Mouse (Mus musculus) T-helper 17 cell (primary cell): ENCODE measurements around the gene Sla2.
"Not testable (repeated sequence)": the region's sequence is repeated elsewhere in the genome, so short reads cannot be mapped to it uniquely, and the experiment has no call there.

Source experiments
- in situ Hi-C, 2 experiments: fragments of 300-600 bp; cut with MboI, MseI; formaldehyde crosslinking; loops; 1 replicate in 1 of 2; 2 replicates in 1 of 2; pipeline ENCODE4 v1.15.1; 2025; ENCODE audit warnings: high pct_unique_total_duplicates in 2 of 2

Sla2 gene

DNA sequence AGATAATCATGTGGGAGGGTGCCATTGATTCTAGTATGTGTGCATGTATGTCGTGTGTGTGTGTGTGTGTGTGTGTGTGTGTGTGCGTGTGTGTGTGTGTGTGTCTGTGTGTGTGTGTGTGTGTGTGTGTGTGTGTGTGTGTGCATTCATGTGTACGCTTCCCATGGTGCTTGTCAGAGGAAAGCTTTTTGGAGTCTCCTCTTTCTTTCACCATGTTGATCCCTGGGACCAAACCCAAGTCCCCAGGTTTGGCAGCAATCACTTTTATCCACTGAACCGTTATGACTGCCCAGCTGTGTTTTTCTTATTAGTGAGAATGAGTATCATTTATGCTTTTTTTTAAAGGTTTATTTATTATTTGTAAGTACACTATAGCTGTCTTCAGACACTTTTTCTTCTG lies 15.4 kb upstream of the Sla2 start:
- in situ Hi-C loops: not testable (repeated sequence)

DNA sequence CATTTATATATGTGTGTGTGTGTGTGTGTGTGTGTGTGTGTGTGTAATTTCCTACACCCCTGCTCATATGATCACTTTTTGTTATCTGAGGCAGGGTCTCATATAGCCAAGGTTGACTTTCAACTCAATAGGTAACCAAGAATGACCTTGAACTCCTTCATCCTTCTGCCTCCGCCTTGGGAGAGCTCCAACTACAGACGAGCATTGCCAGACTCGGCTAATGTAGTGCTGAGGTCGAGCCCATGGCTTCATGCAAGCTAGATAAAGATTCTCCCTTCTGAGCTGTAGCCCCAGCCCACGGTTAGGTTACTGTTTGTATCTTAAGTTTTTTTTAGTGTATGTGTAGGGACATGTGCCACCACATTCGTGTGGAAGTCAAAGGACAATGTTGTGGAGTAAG lies 14.9 kb upstream of the Sla2 start:
- in situ Hi-C loops: no loop called here

DNA sequence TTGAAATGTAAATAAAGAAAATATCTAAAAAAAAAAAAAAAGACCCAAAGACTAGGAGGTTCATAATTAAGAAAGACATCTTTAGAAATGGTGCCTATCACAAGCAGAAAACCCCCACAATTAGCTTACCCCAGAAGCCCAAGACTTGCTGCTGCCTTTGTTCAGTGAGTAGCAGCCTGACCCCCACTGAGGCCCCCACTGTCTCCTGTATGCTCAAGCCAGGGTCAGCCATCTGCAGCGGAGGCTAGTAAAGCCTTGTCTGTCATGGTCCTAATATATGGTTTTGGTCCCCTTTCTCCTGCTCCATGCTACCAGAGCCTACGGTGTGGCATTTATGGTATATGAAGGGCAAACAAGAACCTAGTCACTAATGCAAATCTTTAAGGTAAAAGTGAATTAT lies 14.4 kb upstream of the Sla2 start:
- in situ Hi-C loops: no loop called here

DNA sequence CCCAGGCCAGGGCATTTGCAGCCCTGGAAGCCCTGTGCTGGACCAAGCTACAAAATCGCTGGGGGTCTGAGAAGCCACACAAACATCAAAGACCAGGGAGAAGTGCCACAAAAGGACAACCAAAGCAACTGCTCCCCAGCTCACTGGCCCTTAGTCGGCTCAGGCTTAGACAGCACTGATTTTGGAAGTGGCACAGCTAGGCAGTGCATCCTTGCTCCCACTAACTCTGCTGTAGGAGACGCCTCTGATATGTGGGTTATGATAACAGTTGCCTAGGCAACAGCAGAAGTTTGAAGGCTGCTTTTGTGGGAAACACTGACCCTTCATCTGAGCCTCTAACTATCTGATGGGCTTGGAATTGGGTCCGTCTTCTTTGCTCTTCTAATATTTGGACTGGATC lies 12.2 kb upstream of the Sla2 start:
- in situ Hi-C loops: no loop called here

DNA sequence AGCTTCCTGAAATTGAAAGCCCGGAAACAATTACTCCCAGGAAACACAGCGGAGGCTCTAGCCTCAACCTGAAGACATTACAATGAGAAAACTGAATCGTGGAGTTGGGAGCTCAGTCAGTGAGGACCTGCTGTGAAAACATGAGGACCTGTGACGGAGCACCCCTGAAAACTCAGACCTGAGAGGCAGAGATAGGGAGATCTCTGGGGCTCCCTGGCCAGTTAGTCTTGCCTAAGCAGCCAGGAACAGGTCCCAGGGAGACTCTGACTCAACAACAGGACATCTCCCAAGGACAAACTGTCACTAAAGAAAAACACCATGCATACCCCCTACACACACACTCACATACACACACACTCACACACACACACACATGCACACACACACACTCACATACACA lies 11.4 kb upstream of the Sla2 start:
- in situ Hi-C loops: no loop called here

DNA sequence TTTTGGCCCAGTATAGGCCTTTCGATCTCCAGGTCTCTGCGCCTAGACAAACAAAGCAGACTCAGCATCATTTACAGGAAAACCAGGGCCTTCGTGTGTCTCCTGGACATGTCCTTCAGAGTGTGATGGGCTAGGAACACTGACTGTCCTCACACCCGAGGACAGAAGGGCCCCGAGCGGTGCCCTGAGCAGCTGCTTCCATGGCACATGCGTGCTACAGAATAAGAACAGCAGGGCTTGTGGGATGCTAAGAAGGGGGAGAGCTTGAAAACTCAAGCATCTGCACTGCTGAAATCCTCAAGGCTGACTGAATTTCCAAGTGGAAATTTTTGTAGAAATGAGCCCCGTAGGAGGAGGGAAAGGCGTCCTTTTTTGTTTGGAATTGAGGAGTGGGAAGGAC lies 10.0 kb upstream of the Sla2 start:
- in situ Hi-C loops: no loop called here

DNA sequence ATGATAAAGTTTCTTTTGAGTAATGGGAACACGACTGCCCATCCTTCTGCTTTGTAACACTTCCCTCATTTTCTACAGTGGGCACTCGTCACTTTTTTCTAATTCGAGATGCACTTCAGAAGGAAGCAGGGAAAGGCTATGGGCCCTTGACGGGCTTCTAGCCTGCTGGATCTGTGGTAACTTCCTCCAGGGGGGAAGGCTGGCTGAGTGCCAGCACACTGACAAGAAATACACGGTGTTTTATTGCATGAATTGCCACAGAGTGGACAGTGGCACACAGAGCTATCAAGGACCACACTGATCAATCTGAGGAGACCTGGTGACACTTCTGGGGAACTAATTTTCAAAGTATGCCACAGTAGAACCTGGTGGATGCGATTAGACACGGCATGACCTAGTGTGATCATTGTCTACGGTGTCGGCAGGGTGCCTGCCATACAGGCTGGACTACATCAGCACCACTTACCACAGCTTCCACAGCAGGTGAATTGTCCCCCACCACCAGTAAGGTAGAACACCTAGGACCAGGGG lies 9.5 kb upstream of the Sla2 start:
- in situ Hi-C loops: no loop called here

DNA sequence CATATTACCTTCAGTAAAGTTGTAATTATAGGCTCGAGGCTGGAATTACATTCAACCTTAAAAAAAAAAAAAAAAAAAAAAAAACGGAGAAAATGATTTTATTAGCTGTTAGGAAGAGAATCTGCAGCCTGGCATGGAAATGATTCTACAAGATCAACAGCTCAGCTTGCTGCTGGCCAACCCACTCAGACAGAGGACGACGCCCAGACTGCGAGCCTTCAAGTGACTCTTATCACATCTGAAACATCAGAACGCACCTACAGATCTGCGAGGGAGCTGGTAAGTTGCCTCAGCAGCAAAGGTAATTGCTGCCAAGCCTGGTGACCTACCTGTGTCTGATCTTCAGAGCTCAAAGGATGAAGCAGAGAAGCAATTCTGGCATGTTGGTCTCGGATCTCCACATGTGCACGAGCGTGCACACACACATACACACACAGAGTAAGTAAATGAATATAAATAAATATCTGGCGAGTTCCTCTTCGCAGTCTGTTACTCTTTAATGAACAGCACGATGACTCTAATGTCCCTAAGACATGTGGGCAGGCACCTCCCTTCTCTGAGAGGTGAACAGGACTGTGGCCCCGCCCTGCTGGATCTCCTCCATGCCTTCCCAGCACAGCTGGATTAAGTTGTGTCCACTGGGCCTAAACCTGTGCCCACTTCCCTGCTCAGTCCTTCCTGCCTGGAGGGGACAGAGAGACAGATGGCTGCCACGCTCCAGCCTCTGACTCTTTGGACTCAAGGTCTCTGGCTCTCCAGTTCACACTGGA lies 7.7 kb upstream of the Sla2 start:
- in situ Hi-C loops: no loop called here

DNA sequence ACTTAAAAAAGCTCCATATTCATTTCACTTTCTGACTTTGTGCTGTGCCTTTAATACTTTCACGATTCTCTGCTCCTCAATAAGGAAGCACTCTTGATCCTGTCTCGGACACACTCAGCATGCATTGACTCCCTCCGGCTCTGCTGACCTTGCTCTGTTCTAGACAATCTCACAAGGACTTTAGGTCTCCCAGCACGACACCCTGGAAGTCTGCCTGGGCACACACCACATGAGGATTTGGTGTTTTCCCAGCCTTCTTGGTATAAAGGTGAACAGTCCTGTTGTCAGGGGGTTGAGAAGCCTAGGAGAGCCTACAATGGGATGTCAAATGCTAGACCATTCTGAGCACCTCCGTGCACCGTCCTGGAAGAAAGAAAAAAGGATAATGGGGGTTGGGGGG lies 5.8 kb upstream of the Sla2 start:
- in situ Hi-C loops: no loop called here

DNA sequence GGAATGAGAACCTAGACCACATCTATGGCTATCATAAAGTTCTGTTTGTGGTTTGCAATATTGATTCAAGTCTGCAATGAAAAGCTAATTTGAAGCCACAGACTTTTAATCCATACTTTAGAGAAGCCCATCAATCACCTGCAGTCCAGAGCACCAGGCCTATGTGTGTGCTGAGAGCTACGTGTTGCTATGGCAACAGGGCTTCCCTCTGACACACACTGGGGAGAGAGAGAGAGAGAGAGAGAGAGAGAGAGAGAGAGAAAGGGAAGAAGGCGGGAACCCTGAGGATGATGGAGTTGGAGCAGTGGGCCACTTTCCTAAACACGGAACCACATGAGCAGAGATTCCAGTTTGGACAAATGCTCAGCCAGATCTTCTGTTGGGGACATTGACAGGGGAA lies 5.2 kb upstream of the Sla2 start:
- in situ Hi-C loops: no loop called here

DNA sequence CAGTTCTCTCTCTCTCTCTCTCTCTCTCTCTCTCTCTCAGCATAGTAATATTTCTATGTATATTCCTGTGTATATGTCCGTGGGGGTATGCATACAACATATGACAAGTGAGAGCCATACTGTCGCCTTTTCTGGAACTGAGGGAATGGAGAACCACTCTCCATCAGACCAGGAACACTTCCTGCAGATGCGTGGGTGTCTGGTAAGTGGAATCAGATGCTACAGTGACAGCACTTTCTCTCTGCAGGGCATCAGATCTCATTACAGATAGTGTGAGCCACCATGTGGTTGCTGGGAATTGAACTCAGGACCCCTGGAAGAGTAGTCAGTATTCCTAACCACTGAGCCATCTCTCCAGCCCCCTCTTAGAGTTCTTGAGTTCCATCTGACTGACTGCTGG lies 1.5 kb upstream of the Sla2 start:
- in situ Hi-C loops: no loop called here

DNA sequence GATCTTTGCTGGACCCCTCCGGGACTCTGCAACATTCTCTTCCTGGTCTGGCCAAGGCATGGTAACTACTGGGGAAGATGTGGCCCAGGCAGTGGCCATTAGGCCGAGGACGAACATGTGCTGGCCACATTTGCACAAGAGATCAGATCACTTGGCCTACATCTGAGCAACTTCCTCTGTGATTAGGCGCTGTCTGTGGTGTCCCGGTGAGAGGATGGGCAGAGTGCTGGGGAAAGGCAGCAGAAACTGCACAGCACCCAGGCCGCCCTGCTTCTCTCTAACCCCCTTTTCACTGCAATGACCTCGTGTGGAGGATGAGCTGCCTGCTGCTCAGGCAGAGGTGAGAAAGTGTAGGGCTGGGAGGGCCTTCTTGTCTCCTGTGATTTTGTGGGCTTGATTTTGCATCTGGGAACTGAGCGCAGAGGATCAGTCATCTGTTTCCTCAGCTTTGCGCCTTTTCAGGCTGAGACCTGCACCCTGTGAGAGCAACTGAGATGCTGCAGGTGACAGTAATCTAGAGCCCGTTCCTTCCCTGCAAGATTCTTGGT lies 834 bp downstream of the Sla2 start:
- in situ Hi-C loops: no loop called here

DNA sequence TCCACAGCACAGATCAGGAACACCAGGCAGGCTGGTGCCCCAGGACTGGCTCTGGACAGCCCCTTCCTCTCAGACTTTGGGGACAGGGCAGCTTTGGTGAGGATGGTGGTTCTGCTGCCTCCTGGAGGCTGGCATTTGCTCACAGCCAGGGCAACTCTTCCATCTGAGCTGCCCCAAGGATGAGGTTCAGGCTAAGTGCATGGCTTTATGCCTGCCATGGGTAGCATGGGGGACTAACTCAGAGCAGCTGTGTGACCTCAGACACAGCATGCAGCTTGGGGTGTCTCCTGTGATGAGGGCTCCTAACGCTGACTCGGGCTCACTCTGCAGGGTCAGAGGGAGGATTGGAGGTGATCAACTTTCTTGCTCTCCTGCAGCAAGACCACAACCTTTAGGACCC lies 1.3 kb downstream of the Sla2 start:
- in situ Hi-C loops: not testable (repeated sequence)

DNA sequence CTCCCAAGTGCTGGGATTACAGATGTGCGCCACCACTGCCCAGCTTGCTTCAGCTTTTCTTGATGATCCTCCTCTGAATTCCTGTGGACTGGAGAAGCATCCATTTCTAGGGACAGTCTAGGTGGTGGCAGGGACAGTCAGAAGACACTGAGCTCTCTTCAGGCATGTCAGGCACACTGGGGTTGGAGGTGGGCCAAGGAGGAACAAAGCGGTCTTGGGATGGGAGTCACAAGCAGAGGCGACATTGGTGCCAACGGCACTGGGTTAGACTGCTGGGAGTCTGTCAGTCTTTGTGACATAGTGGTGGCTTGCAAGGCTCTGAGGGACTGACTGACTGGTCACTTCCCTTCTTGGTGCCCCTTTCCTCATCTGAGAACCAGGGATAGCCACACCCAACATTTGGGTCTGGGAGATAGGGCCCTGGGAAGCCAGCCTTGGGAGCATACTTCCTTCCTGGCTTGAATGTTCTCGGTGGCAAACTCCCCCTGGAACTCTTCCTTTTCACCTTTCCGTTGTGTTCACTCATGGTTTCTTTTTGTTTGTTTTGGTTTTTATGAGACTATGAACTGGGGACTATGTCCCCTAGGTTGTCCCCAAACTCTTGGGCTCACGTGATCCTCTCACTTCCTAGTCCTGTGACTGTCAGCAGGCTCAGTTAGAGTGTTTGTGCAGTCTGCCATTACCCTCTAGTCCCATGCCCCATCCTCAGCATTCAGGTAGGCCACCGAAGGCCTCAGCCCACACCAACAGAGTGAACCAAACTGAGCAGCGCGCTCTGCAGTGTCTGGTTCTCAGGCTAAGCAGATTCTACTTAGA lies 2.4 kb downstream of the Sla2 start:
- in situ Hi-C loops: no loop called here

DNA sequence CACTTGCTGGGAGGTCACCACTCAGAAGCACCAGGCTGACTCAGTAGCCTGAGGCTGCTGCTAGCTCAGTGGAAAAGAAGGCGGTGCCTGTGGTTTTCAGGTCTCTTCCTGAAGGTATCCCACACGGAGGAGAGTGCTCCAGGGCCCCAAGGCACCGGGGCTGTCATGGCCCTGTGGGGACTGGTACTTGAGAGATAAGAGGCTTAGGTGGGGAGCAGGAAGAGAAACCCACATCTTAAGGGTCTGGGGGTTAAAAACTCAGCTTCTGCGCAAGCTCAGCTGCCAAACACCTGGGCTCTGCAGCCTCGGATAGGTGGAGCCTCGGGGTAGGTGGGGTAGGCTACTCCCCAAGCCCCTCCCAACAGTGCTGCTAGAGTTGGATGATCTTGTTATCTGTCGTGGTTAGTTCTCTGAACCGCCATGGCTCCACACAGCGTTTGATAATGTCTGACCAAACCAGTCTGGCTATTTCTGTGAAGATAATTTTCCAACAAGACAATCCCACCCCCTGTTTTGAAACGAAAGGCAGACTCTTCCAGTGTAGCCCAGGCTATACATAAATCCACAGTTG lies 4.5 kb downstream of the Sla2 start:
- in situ Hi-C loops: no loop called here

DNA sequence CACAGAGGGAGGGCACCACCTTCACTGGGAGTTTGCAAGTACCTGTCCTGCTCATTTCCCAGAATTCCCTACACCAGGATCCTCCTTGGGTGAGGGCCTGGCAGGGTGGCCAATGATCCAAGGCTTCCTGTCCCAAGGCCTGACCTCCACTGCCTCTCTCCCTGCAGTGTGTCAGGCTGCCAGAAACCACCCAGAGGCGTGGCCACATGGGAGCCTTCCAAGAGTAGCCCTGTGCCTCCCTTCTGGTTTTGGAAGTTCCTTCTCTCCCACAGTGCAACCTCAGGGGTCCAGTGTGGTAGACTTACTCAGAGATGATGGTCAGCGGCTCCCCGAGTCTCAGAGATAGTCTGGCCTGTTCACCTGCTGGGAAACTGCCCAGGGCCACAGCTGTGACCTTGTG lies 7.5 kb downstream of the Sla2 start:
- in situ Hi-C loops: no loop called here

DNA sequence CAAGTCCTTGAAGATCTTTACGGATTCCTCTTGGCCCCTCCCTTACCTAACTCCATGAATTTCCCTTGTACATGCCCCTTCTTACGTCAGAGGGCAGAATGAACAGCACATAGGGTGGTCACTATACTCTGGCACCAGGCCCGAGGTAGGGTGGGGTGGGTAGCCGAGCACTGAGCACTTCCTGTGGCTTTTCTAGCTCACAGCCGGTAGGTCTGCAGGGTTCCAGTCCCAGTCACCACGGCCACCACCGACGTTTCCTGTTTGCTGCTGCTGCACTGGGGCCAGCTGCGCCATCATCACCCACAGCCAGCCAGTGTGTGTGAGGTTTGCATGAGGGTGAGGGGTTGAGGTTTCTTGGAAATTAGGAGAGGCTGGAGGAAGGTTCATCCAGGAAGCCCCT lies 9.3 kb downstream of the Sla2 start:
- in situ Hi-C loops: no loop called here

DNA sequence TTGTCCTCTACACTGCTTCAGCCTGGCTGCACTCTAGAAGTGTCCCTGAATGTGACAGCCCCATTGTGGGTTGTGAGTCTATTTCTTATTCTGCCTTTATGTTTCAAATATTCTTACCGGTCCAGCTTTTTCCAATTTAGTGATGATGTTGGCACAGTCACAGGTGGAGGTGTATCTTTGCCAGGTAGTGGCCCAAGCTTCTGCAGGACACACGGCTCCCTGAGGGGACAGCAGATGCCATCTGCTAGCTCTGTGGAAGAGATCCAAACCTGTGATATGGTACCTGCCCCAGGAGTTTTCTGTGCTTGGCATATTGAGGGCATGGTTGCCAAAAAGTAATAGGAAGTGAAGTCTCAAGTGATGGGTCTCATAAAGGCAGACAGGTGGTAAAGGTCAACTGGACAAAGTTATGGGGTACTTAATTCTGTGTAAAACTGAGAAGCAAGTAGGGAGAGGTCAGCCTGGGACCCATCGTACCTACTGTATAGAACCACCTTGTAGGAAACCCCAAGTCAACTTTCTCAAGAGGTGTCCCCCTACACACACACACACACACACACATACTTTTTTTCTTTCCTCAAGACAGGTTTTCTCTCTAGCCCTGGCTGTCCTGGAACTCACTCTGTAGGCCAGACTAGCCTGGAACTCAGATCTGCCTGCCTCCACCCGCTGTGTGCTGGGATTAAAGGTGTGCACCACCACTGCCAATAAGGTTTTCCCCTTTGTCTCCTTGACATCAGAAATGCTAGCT lies 12.1 kb downstream of the Sla2 start:
- in situ Hi-C loops: no loop called here

DNA sequence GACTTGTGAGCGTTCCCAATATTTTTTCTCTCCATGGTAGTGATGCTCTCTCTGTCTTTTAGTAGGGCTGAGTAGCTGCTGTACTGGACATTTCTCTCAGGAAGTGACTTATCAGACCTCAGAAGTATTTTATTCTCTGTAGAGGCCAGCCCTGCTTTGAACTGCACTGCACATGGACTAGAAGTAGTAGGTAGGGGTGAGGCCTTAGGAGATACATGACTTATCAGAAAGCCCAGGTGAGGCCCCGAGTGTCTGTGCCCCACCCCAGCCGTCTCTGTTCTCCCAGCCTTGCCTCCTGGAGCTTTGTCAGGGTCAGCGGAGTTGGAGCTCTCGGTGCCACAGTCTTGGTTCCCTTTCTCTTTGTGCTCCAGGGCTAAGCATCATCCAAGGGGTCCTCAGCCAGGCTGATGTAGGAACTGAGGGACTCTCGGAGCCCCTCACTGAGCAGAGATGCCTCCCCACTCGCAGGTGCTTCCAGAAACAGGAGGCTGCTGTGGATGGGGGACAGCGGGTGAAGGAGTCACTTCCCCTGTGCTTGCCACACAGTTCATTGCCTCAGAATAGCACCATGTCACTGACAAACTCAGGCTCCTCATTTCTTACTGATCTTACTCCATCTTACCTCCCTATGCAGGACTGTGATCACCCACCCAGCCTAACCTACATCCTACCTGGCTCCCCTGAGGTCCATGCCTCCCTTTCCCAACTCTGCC lies 12.8 kb downstream of the Sla2 start:
- in situ Hi-C loops: no loop called here

DNA sequence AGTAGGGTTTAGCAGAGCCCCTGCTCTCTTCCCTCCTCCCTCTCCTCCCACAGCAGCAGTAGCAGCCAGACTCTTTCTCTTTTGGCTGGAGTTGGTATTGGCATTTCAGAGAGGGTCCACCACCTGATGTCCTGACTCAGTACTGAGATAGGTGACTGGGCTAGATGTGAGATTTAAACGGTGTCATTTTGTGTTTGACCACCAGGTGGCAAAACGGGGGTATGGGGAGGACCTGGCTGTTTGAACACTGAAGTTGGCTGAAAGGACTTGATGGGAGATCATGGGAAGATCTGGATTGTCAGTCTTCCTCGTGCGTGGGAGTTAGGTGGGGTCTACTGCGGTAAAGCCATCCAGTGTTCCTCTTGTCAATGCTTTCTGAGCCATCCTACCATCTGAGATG lies 13.4 kb downstream of the Sla2 start:
- in situ Hi-C loops: no loop called here

DNA sequence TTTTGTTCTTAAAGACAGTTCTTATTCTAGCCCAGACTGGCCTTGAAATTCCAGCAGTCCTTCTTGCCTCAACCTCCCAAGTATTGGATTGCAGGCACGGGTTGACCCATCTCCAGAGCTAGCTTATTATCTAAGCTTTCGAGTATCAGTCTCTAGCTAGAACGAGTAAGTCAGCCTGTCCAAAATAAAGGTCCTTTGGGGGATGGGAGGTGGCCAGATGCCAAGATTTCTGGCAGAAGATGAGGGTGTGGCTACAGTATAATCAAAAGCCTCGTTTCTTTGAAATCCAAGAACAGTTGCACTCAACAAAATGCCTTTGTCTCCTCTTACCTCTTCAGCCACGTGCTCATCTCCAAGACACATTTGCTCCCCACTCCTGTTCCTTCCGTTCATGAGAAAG lies 16.5 kb downstream of the Sla2 start:
- in situ Hi-C loops: no loop called here
